Mouse (Mus musculus) splenic B cell, adult 2 months (primary cell): ENCODE results near the gene Btbd8.
A peak's percentile ranks its signal among the peaks of the same experiment; 100 is the strongest.

Experiments
- DNase-seq: peaks from one replicate; pipeline ENCODE4 v3.0.0-alpha.2; 2011; ENCODE audit warnings: low read depth, low spot score
- H3K27me3 ChIP-seq: 2 replicates; pipeline ENCODE4 v1.6.1; 2012; ENCODE audit warnings: mild to moderate bottlenecking, low read length, moderate library complexity, mixed read lengths; ENCODE audit not compliant: control insufficient read depth, poor library complexity, insufficient read depth, severe bottlenecking
- H3K36me3 ChIP-seq: 2 replicates; pipeline ENCODE4 v1.6.1; 2012; ENCODE audit warnings: mild to moderate bottlenecking, low read length, moderate library complexity, mixed read lengths; ENCODE audit not compliant: control insufficient read depth, poor library complexity, insufficient read depth, severe bottlenecking

The Btbd8 gene

GRCm38 (mm10) chr5:107436185-107436584, 1.6 kb upstream of the Btbd8 start:
- DNase-seq: no peak
- Histone ChIP-seq H3K36me3 (no peaks in the 10 kb centered on the region), H3K27me3 (no peaks in the 10 kb centered on the region)

GRCm38 (mm10) chr5:107436587-107437209, 1.1 kb upstream of the Btbd8 start:
- Histone ChIP-seq H3K27me3 (no peaks in the 10 kb centered on the region), H3K36me3 (no peaks in the 10 kb centered on the region)
- peak; percentile 6 for DNase-seq

GRCm38 (mm10) chr5:107438353-107438752, 556 bp downstream of the Btbd8 start:
- DNase-seq: no peak
- H3K36me3 ChIP-seq: no peaks in the 10 kb centered on the region

GRCm38 (mm10) chr5:107441881-107442280, 4.1 kb downstream of the Btbd8 start:
- Histone ChIP-seq H3K36me3 (no peaks in the 10 kb centered on the region), H3K27me3 (no peaks in the 10 kb centered on the region)
- DNase-seq: no peak

More at GRCm38 (mm10) chr5:107438353-107438752, 556 bp downstream of the Btbd8 start:
- no peaks in the 10 kb centered on the region for H3K27me3 ChIP-seq

GRCm38 (mm10) chr5:107444251-107444650, 6.5 kb downstream of the Btbd8 start:
- H3K27me3 ChIP-seq: no peaks in the 10 kb centered on the region
- DNase-seq: no peak
- no peaks in the 10 kb centered on the region; the same call in 1 of the 2 replicates for H3K36me3 ChIP-seq

- Histone ChIP-seq H3K27me3 (no peaks in the 10 kb centered on the region), H3K36me3 (peaks cover 3% of the 10 kb centered on the region; the same call in 1 of the 2 replicates)
- DNase-seq: no peak
Measured at GRCm38 (mm10) chr5:107447977-107448376, 10.2 kb downstream of the Btbd8 start.

- no peak for DNase-seq
- peaks cover 3% of the 10 kb centered on the region; the same call in 1 of the 2 replicates for H3K36me3 ChIP-seq
- no peaks in the 10 kb centered on the region for H3K27me3 ChIP-seq
Measured at GRCm38 (mm10) chr5:107448784-107449183, 11.0 kb downstream of the Btbd8 start.

GRCm38 (mm10) chr5:107449620-107450019, 11.8 kb downstream of the Btbd8 start:
- no peak for DNase-seq
- Histone ChIP-seq H3K36me3 (peaks cover 3% of the 10 kb centered on the region; the same call in 1 of the 2 replicates), H3K27me3 (no peaks in the 10 kb centered on the region)

GRCm38 (mm10) chr5:107450299-107450698, 12.5 kb downstream of the Btbd8 start:
- peaks cover 3% of the 10 kb centered on the region; the same call in 1 of the 2 replicates for H3K36me3 ChIP-seq
- no peak for DNase-seq
- H3K27me3 ChIP-seq: no peaks in the 10 kb centered on the region

GRCm38 (mm10) chr5:107462147-107463076, 24.6 kb downstream of the Btbd8 start:
- no peak for DNase-seq
- no peaks in the 10 kb centered on the region for H3K36me3 ChIP-seq

GRCm38 (mm10) chr5:107466501-107466900, 28.7 kb downstream of the Btbd8 start:
- no peak for DNase-seq
- Histone ChIP-seq H3K36me3 (no peaks in the 10 kb centered on the region), H3K27me3 (no peaks in the 10 kb centered on the region)

More at GRCm38 (mm10) chr5:107462147-107463076, 24.6 kb downstream of the Btbd8 start:
- no peaks in the 10 kb centered on the region for H3K27me3 ChIP-seq

GRCm38 (mm10) chr5:107467098-107467497, 29.3 kb downstream of the Btbd8 start:
- Histone ChIP-seq H3K27me3 (no peaks in the 10 kb centered on the region), H3K36me3 (no peaks in the 10 kb centered on the region)
- DNase-seq: no peak

- no peak for DNase-seq
- no peaks in the 10 kb centered on the region for H3K36me3 ChIP-seq
Measured at GRCm38 (mm10) chr5:107470600-107471329, 33.0 kb downstream of the Btbd8 start.

GRCm38 (mm10) chr5:107480194-107480593, 42.4 kb downstream of the Btbd8 start:
- Histone ChIP-seq H3K36me3 (no peaks in the 10 kb centered on the region; the same call in none of the 2 replicates), H3K27me3 (no peaks in the 10 kb centered on the region)
- no peak for DNase-seq

More at GRCm38 (mm10) chr5:107470600-107471329, 33.0 kb downstream of the Btbd8 start:
- H3K27me3 ChIP-seq: no peaks in the 10 kb centered on the region
